Comparison of ENCODE assay signal across 26 mouse cellular contexts in genomic region chr17:51836901-51837300, GRCm38 (mm10).
"Had no signal": no experiment of that assay in that cellular context is flagged by ENCODE, and none has a peak within 500 bp of the region (broad histone marks: within the 10 kb centered on the region; RNA-seq: fewer than 3 reads in every experiment).

No protein-coding gene starts in this region.

- H3K36me3 ChIP-seq: heart, embryonic 13.5 days; heart, embryonic 15.5 days; hindbrain, embryonic 13.5 days; hindbrain, embryonic 15.5 days; kidney, embryonic 15.5 days; limb, embryonic 13.5 days; limb, embryonic 15.5 days; liver, embryonic 12.5 days had no signal

- H3K4me2 ChIP-seq: heart, embryonic 11.5 days; heart, embryonic 13.5 days; heart, embryonic 15.5 days; hindbrain, embryonic 13.5 days; hindbrain, embryonic 15.5 days; kidney, embryonic 15.5 days; limb, embryonic 13.5 days; limb, embryonic 15.5 days; liver, embryonic 12.5 days had no signal

- H3K9ac ChIP-seq: heart, embryonic 13.5 days; heart, embryonic 15.5 days; hindbrain, embryonic 13.5 days; hindbrain, embryonic 15.5 days; kidney, embryonic 15.5 days; limb, embryonic 13.5 days; limb, embryonic 15.5 days; liver, embryonic 12.5 days had no signal

- DNase-seq: gastrocnemius, postnatal 14 days; gastrocnemius, postnatal 36 days; heart, adult 11 months; heart, adult 2 months; heart, postnatal 14 days; heart, postnatal 36 days; kidney, adult 11 months; kidney, adult 2 months; kidney, adult 9 months; kidney, postnatal 14 days; kidney, postnatal 36 days; layer of hippocampus, adult 9-11 months; layer of hippocampus, postnatal 36 days; left cerebral cortex, postnatal 4 days had no signal

- H3K27ac ChIP-seq: heart, adult 2 months; heart, embryonic 13.5 days; heart, embryonic 15.5 days; hindbrain, embryonic 13.5 days; hindbrain, embryonic 15.5 days; hindbrain, postnatal 0 days; kidney, embryonic 15.5 days; kidney, postnatal 0 days; limb, embryonic 13.5 days; limb, embryonic 15.5 days; liver, embryonic 12.5 days had no signal

- ATAC-seq: hindbrain, postnatal 0 days; intestine, embryonic 16.5 days; liver, embryonic 12.5 days had no signal

- H3K4me3 ChIP-seq: heart, adult 2 months; heart, embryonic 13.5 days; heart, embryonic 15.5 days; hindbrain, embryonic 13.5 days; hindbrain, embryonic 15.5 days; kidney, embryonic 15.5 days; limb, embryonic 13.5 days; limb, embryonic 15.5 days; liver, embryonic 12.5 days had no signal

- H3K9me3 ChIP-seq: heart, embryonic 13.5 days; heart, embryonic 15.5 days; hindbrain, embryonic 13.5 days; hindbrain, embryonic 15.5 days; kidney, embryonic 15.5 days; limb, embryonic 13.5 days; limb, embryonic 15.5 days; liver, embryonic 12.5 days had no signal
